Mouse (Mus musculus) MEL (cell line): ENCODE results near the gene Tigd2. TPM values are rescaled to one million over a fixed set of nuclear protein-coding genes. Genes with fewer than 3 reads are reported as not detected.

Experiments used
- DNase-seq: peaks from one replicate; pipeline ENCODE4 v3.0.0; 2011; ENCODE audit warnings: low read depth, low spot score
- H3K27ac ChIP-seq: 2 replicates; pipeline ENCODE4 v1.5.1; 2012; ENCODE audit warnings: low read depth, mild to moderate bottlenecking, control low read depth, low read length, moderate library complexity; ENCODE audit not compliant: control insufficient read depth
- H3K27me3 ChIP-seq, 2 experiments: fragments of 150-350 bp in 1 of 2; sonication (generic) in 1 of 2; 2 replicates each; pipeline ENCODE4 v1.6.1; 2012; ENCODE audit warnings: low read length in 2 of 2, mild to moderate bottlenecking in 2 of 2, improper control_type of control experiment in 1 of 2, moderate library complexity in 1 of 2; ENCODE audit not compliant: insufficient read depth in 2 of 2, control insufficient read depth in 1 of 2
- H3K36me3 ChIP-seq, 2 experiments: 2 replicates each; pipeline ENCODE4 v1.6.1; 2012 to 2014; ENCODE audit warnings: low read length in 2 of 2, improper control_type of control experiment in 1 of 2, inconsistent platforms in 1 of 2, mild to moderate bottlenecking in 1 of 2; ENCODE audit not compliant: insufficient read depth in 2 of 2, control insufficient read depth in 1 of 2
- H3K4me1 ChIP-seq, 2 experiments: fragments of 150-350 bp in 1 of 2; sonication (generic) in 1 of 2; 2 replicates each; pipeline ENCODE4 v1.6.1; 2012; ENCODE audit warnings: low read length in 2 of 2, improper control_type of control experiment in 1 of 2, mild to moderate bottlenecking in 1 of 2; ENCODE audit not compliant: insufficient read depth in 2 of 2, control insufficient read depth in 1 of 2
- H3K4me3 ChIP-seq, 2 experiments: fragments of 150-350 bp in 1 of 2; sonication (generic) in 1 of 2; 2 replicates each; pipeline ENCODE4 v1.5.1; 2012; ENCODE audit warnings: low read depth in 2 of 2, low read length in 2 of 2, mild to moderate bottlenecking in 2 of 2, moderate library complexity in 2 of 2, control low read depth in 1 of 2, improper control_type of control experiment in 1 of 2; ENCODE audit not compliant: control insufficient read depth in 1 of 2, insufficient read depth in 1 of 2
- H3K79me2 ChIP-seq: 2 replicates; pipeline ENCODE4 v1.6.1; 2012; ENCODE audit warnings: mild to moderate bottlenecking, low read length, moderate library complexity; ENCODE audit not compliant: control insufficient read depth, poor library complexity, insufficient read depth
- H3K9ac ChIP-seq: 2 replicates; pipeline ENCODE4 v1.6.1; 2012; ENCODE audit warnings: low read depth, mild to moderate bottlenecking, control low read depth, low read length, moderate library complexity; ENCODE audit not compliant: control insufficient read depth, poor library complexity, severe bottlenecking
- H3K9me3 ChIP-seq: fragments of 150-350 bp; sonication (generic); replicated peaks from 2 replicates; pipeline ENCODE4 v1.6.1; 2012; ENCODE audit warnings: mild to moderate bottlenecking, low read length, improper control_type of control experiment, moderate library complexity; ENCODE audit not compliant: insufficient read depth
- BHLHE40 ChIP-seq: IDR thresholded peaks from 2 replicates; pipeline ENCODE4 v1.6.1; 2012; ENCODE audit warnings: low read depth, mild to moderate bottlenecking, inconsistent platforms, low read length, improper control_type of control experiment, borderline replicate concordance
- CHD2 ChIP-seq: IDR thresholded peaks from 2 replicates; pipeline ENCODE4 v1.6.1; 2011; ENCODE audit warnings: low read length, improper control_type of control experiment
- CTCF ChIP-seq, 3 experiments: IDR thresholded peaks in 2 of 3; conservative IDR thresholded peaks in 1 of 3; 2 replicates each; pipeline ENCODE4 v1.5.1; 2011 to 2012; ENCODE audit warnings: low read length in 3 of 3, low read depth in 2 of 3, mild to moderate bottlenecking in 2 of 3, improper control_type of control experiment in 1 of 3, inconsistent platforms in 1 of 3, mixed read lengths in 1 of 3, moderate library complexity in 1 of 3; ENCODE audit not compliant: control insufficient read depth in 1 of 3, insufficient read depth in 1 of 3, poor library complexity in 1 of 3, severe bottlenecking in 1 of 3
- EP300 ChIP-seq, 2 experiments: IDR thresholded peaks; 2 replicates each; pipeline ENCODE4 v1.6.1; 2011; ENCODE audit warnings: improper control_type of control experiment in 2 of 2, low read length in 2 of 2, low read depth in 1 of 2, mild to moderate bottlenecking in 1 of 2
- ETS1 ChIP-seq: IDR thresholded peaks from 2 replicates; pipeline ENCODE4 v1.6.1; 2012; ENCODE audit warnings: low read depth, mild to moderate bottlenecking, inconsistent platforms, low read length, improper control_type of control experiment, moderate library complexity
- GATA1 ChIP-seq: IDR thresholded peaks from 2 replicates; pipeline ENCODE4 v1.6.1; 2011; ENCODE audit warnings: low read depth, low read length, improper control_type of control experiment
- JUND ChIP-seq: IDR thresholded peaks from 2 replicates; pipeline ENCODE4 v1.6.1; 2011; ENCODE audit warnings: low read depth, mild to moderate bottlenecking, improper control_type of control experiment, low read length
- MYB ChIP-seq: IDR thresholded peaks from 2 replicates; pipeline ENCODE4 v1.6.1; 2011; ENCODE audit warnings: mild to moderate bottlenecking, low read depth, low read length, improper control_type of control experiment
- NELFE ChIP-seq: IDR thresholded peaks from 2 replicates; pipeline ENCODE4 v1.6.1; 2011; ENCODE audit warnings: low read depth, low read length, improper control_type of control experiment
- NRF1 ChIP-seq: IDR thresholded peaks from 2 replicates; pipeline ENCODE4 v1.6.1; 2014; ENCODE audit warnings: low read depth, mild to moderate bottlenecking, inconsistent platforms, low read length, improper control_type of control experiment, moderate library complexity; ENCODE audit not compliant: poor library complexity, insufficient read depth, severe bottlenecking
- POLR2A ChIP-seq, 2 experiments: IDR thresholded peaks; 2 replicates each; pipeline ENCODE4 v1.6.1; 2011 to 2012; ENCODE audit warnings: low read length in 2 of 2, mild to moderate bottlenecking in 2 of 2, control low read depth in 1 of 2, improper control_type of control experiment in 1 of 2, low read depth in 1 of 2, moderate library complexity in 1 of 2; ENCODE audit not compliant: control insufficient read depth in 1 of 2, insufficient read depth in 1 of 2, poor library complexity in 1 of 2
- POLR2AphosphoS5 ChIP-seq: IDR thresholded peaks from 2 replicates; pipeline ENCODE4 v1.6.1; 2012; ENCODE audit warnings: low read depth, borderline replicate concordance, mild to moderate bottlenecking, inconsistent platforms, low read length, moderate library complexity, mixed read lengths
- RCOR1 ChIP-seq: IDR thresholded peaks from 2 replicates; pipeline ENCODE4 v1.6.1; 2012; ENCODE audit warnings: low read depth, mild to moderate bottlenecking, inconsistent platforms, low read length, improper control_type of control experiment
- SIN3A ChIP-seq: IDR thresholded peaks from 2 replicates; pipeline ENCODE4 v1.6.1; 2012; ENCODE audit warnings: low read length, improper control_type of control experiment, inconsistent platforms
- TAL1 ChIP-seq: IDR thresholded peaks from 2 replicates; pipeline ENCODE4 v1.6.1; 2012; ENCODE audit warnings: mild to moderate bottlenecking, inconsistent platforms, low read length, moderate library complexity, mixed read lengths
- TBP ChIP-seq: IDR thresholded peaks from 2 replicates; pipeline ENCODE4 v1.8.0; 2011; ENCODE audit warnings: low read depth, low read length, improper control_type of control experiment
- TCF12 ChIP-seq: IDR thresholded peaks from 2 replicates; pipeline ENCODE4 v1.6.1; 2014; ENCODE audit warnings: low read depth, mild to moderate bottlenecking, inconsistent platforms, low read length, improper control_type of control experiment, moderate library complexity
- UBTF ChIP-seq: IDR thresholded peaks from 2 replicates; pipeline ENCODE4 v1.6.1; 2012; ENCODE audit warnings: low read depth, mild to moderate bottlenecking, inconsistent platforms, low read length, improper control_type of control experiment, moderate library complexity, borderline replicate concordance; ENCODE audit not compliant: insufficient read depth
- USF2 ChIP-seq, 2 experiments: IDR thresholded peaks; 2 replicates each; pipeline ENCODE4 v1.6.1; 2011 to 2012; ENCODE audit warnings: improper control_type of control experiment in 2 of 2, low read length in 2 of 2, borderline replicate concordance in 1 of 2, inconsistent platforms in 1 of 2, low read depth in 1 of 2, mild to moderate bottlenecking in 1 of 2; ENCODE audit not compliant: insufficient read depth in 1 of 2
- ZC3H11A ChIP-seq: IDR thresholded peaks from 2 replicates; pipeline ENCODE4 v1.6.1; 2012; ENCODE audit warnings: low read depth, mild to moderate bottlenecking, inconsistent platforms, low read length, improper control_type of control experiment
- ZKSCAN1 ChIP-seq: IDR thresholded peaks from 2 replicates; pipeline ENCODE4 v1.6.1; 2012; ENCODE audit warnings: low read depth, mild to moderate bottlenecking, inconsistent platforms, low read length, improper control_type of control experiment, moderate library complexity
- ZNF384 ChIP-seq: IDR thresholded peaks from 2 replicates; pipeline ENCODE4 v1.6.1; 2012; ENCODE audit warnings: low read depth, mild to moderate bottlenecking, inconsistent platforms, low read length, improper control_type of control experiment
- polyA plus RNA-seq, 2 experiments: library from polyadenylated mRNA; stranded (reverse) in 1 of 2; unstranded in 1 of 2; fragments of >175 nt in 1 of 2; fragments of >200 nt in 1 of 2; gene quantifications; 2 replicates each; pipeline versions ENCODE4 v1.2.1 to v1.2.4; 2012; ENCODE audit warnings: low replicate concordance in 2 of 2, low read depth in 1 of 2; ENCODE audit not compliant: insufficient read length in 2 of 2, insufficient read depth in 1 of 2, missing spikeins in 1 of 2
- total RNA-seq: library from RNA; depleted of rRNA; stranded (reverse); fragments of 300-350 nt; gene quantifications from 2 replicates; pipeline ENCODE4 v1.2.3, GENCODE M21; 2012

Gene Tigd2
- total and polyA plus RNA-seq, 3 experiments, result 7.2 to 64.5 (median 7.5) TPM

- no peak overlapping the region for H3K27ac ChIP-seq
- H3K9me3 ChIP-seq, result no peaks in the 10 kb centered on the region
- H3K9ac ChIP-seq, result no peak overlapping the region
- no peaks in the 10 kb centered on the region for H3K4me1 ChIP-seq
- H3K36me3 ChIP-seq, result no peaks in the 10 kb centered on the region
- TF ChIP-seq POLR2AphosphoS5 (no peak), NELFE (no peak), USF2 (IDR thresholded peaks at IDR 0.05; ENCODE audit: borderline replicate concordance in 1 of 2, insufficient read depth in 1 of 2, low read depth in 1 of 2, low read length in 2 of 2) (no peak), TCF12 (no peak), ETS1 (no peak), MYB (no peak), ZKSCAN1 (no peak), SIN3A (no peak)
- no peak for DNase-seq
- no peaks in the 10 kb centered on the region for H3K79me2 ChIP-seq
- H3K4me3 ChIP-seq, result no peak overlapping the region
- H3K27me3 ChIP-seq, result no peaks in the 10 kb centered on the region
These were observed 34.7 kb upstream of the Tigd2 start for GRCm38 (mm10) chr6:59173940-59174339.

GRCm38 (mm10) chr6:59178051-59178450 lies 30.6 kb upstream of the Tigd2 start:
- Histone ChIP-seq H3K27ac (no peak overlapping the region), H3K9me3 (no peaks in the 10 kb centered on the region), H3K79me2 (no peaks in the 10 kb centered on the region), H3K27me3 (no peaks in the 10 kb centered on the region; a peak in 1 of 4 replicates), H3K36me3 (no peaks in the 10 kb centered on the region), H3K9ac (no peak overlapping the region), H3K4me3 (no peak overlapping the region), H3K4me1 (no peaks in the 10 kb centered on the region)
- TF ChIP-seq GATA1, result no peak
- TF ChIP-seq POLR2A (IDR thresholded peaks at IDR 0.05; ENCODE audit: control insufficient read depth in 1 of 2, insufficient read depth in 1 of 2, low read depth in 1 of 2, low read length in 2 of 2, poor library complexity in 1 of 2), result no peak
- TF ChIP-seq JUND, result no peak
- TF ChIP-seq ZNF384, result no peak
- no peak for TF ChIP-seq CHD2
- TF ChIP-seq EP300 (IDR thresholded peaks at IDR 0.05; ENCODE audit: low read depth in 1 of 2, low read length in 2 of 2), result no peak
- no peak for TF ChIP-seq BHLHE40
- TF ChIP-seq UBTF, result no peak
- no peak for TF ChIP-seq POLR2AphosphoS5
- no peak for TF ChIP-seq NRF1
- no peak for TF ChIP-seq RCOR1
- no peak for TF ChIP-seq CTCF (IDR thresholded peaks at IDR 0.05 in 2 of 3, conservative IDR thresholded peaks at IDR 0.05 in 1 of 3; ENCODE audit: control insufficient read depth in 1 of 3, insufficient read depth in 1 of 3, low read depth in 2 of 3, low read length in 3 of 3, poor library complexity in 1 of 3, severe bottlenecking in 1 of 3)
- TF ChIP-seq NELFE, result no peak
- TF ChIP-seq ZC3H11A, result no peak
- TF ChIP-seq TBP, result no peak
- no peak for TF ChIP-seq TAL1
- peak; percentile 6 for DNase-seq
